Mouse (Mus musculus): ENCODE results near the gene Tbc1d20.

Gene Tbc1d20

DNA sequence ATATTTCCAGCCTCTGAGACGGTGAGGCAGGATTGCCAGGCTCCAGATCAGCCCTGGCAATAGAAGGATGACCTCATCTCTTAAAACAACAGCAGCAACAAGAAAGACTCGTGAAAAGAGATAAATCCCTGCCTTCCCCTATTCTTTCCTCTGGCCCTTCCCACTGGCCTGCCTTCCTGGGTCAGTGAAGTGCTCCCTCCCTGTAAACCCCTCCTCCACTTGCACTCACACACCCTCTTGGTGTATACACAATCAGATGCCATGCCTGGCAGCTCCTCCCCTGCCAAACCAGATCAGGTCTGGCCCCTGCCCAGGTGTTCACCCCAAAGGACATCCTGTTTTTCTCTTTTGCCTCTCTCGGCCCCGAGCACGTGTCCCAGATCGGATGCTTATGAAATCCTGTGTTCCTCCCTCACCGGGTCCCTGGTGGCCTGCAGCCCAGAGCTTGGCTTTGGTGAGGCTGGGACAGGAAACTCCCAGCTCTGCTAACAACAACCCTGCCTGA is 66.7 kb downstream of the Tbc1d20 start:
- no peak for DNase-seq

DNA sequence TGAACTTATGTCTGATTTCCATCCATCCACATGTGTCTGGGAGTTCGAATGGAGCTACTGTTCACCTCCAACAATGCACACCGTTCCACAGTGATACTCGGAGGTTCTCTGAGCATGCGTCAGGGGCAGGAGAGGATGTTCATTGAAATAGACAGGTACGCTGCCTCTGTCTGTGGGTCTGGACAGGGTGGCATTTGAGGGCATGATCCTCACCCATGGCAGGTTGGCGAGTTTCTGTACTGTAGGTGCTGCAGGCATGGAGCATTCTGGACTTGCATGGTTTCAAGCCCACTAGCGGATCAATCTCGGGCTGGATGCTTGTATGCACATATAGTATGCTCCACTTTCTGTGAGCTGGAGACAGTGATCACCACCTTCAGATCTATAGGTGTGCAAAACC is 67.6 kb downstream of the Tbc1d20 start:
- no peak for DNase-seq
